Mouse (Mus musculus) CH12.LX (cell line): ENCODE measurements at regions not wholly inside any gene's neighbourhood (a gene's known extent, or its start where the extent isn't known, plus 50 kb on each side); places are given as distances from the start of the nearest gene placed in this dataset.

ENCODE experiments used
- DNase-seq: peaks from one replicate; pipeline ENCODE4 v3.0.0-alpha.2; 2013; ENCODE audit errors: extremely low read depth
- H3K27ac ChIP-seq: 2 replicates; pipeline ENCODE4 v1.5.1; 2012; ENCODE audit warnings: low read depth, mild to moderate bottlenecking, control low read depth, moderate library complexity; ENCODE audit not compliant: insufficient read depth
- H3K27me3 ChIP-seq: replicated peaks from 2 replicates; pipeline ENCODE3; 2012; ENCODE audit warnings: inconsistent platforms
- H3K36me3 ChIP-seq, 2 experiments: replicated peaks in 1 of 2; 2 replicates each; pipeline versions ENCODE3 to v1.6.1; 2012; ENCODE audit warnings: inconsistent platforms in 1 of 2, low read length in 1 of 2, mild to moderate bottlenecking in 1 of 2, mixed read lengths in 1 of 2, moderate library complexity in 1 of 2; ENCODE audit not compliant: control insufficient read depth in 1 of 2, insufficient read depth in 1 of 2
- H3K4me1 ChIP-seq, 2 experiments: 2 replicates each; pipeline ENCODE4 v1.6.1; 2012; ENCODE audit warnings: inconsistent platforms in 1 of 2, moderate library complexity in 1 of 2; ENCODE audit not compliant: insufficient read depth in 2 of 2, control insufficient read depth in 1 of 2
- H3K4me2 ChIP-seq: 2 replicates; pipeline ENCODE4 v1.6.1; 2012; ENCODE audit warnings: low read depth, mild to moderate bottlenecking, control low read depth; ENCODE audit not compliant: poor library complexity, insufficient read depth, severe bottlenecking
- H3K4me3 ChIP-seq, 3 experiments: fragments of 150-350 bp in 1 of 3; sonication (generic) in 1 of 3; replicated peaks in 1 of 3; 2 replicates each; pipeline versions ENCODE3 to v1.5.1; 2011 to 2012; ENCODE audit warnings: low read depth in 2 of 3, low read length in 2 of 3, mild to moderate bottlenecking in 2 of 3, moderate library complexity in 2 of 3, control low read depth in 1 of 3, improper control_type of control experiment in 1 of 3, inconsistent platforms in 1 of 3, mixed read lengths in 1 of 3; ENCODE audit not compliant: poor library complexity in 1 of 3
- H3K79me2 ChIP-seq: replicated peaks from 2 replicates; pipeline ENCODE4 v1.6.1; 2012; ENCODE audit warnings: mild to moderate bottlenecking, moderate library complexity; ENCODE audit not compliant: control insufficient read depth, poor library complexity, insufficient read depth, severe bottlenecking; ENCODE audit errors: extremely low read depth
- H3K9ac ChIP-seq: 2 replicates; pipeline ENCODE4 v1.6.1; 2012; ENCODE audit warnings: low read depth, mild to moderate bottlenecking, control low read depth, moderate library complexity; ENCODE audit not compliant: insufficient read depth
- H3K9me3 ChIP-seq: replicated peaks from 2 replicates; pipeline ENCODE3; 2012; ENCODE audit warnings: low read length, inconsistent platforms, mixed read lengths
- BHLHE40 ChIP-seq: IDR thresholded peaks from 2 replicates; pipeline ENCODE4 v1.6.1; 2011; ENCODE audit warnings: mild to moderate bottlenecking, low read depth, low read length, improper control_type of control experiment
- CHD2 ChIP-seq: IDR thresholded peaks from 2 replicates; pipeline ENCODE4 v1.6.1; 2011; ENCODE audit warnings: low read length, improper control_type of control experiment
- CTCF ChIP-seq, 2 experiments: IDR thresholded peaks in 1 of 2; conservative IDR thresholded peaks in 1 of 2; 2 replicates each; pipeline ENCODE4 v1.5.1; 2011 to 2012; ENCODE audit warnings: low read depth in 2 of 2, low read length in 2 of 2, improper control_type of control experiment in 1 of 2, inconsistent platforms in 1 of 2, mild to moderate bottlenecking in 1 of 2, moderate library complexity in 1 of 2
- ELF1 ChIP-seq: IDR thresholded peaks from 2 replicates; pipeline ENCODE4 v1.6.1; 2014; ENCODE audit warnings: low read depth, mild to moderate bottlenecking, inconsistent platforms, low read length, improper control_type of control experiment
- ETS1 ChIP-seq: conservative IDR thresholded peaks from 2 replicates; pipeline ENCODE4 v1.6.1; 2012; ENCODE audit warnings: low read depth, mild to moderate bottlenecking, inconsistent platforms, low read length, improper control_type of control experiment, moderate library complexity
- MAFK ChIP-seq: IDR thresholded peaks from 2 replicates; pipeline ENCODE4 v1.6.1; 2011; ENCODE audit warnings: low read length, improper control_type of control experiment; ENCODE audit not compliant: insufficient replicate concordance
- MAX ChIP-seq: IDR thresholded peaks from 2 replicates; pipeline ENCODE4 v1.6.1; 2011; ENCODE audit warnings: low read length, improper control_type of control experiment
- MAZ ChIP-seq: IDR thresholded peaks from 2 replicates; pipeline ENCODE4 v1.6.1; 2012; ENCODE audit warnings: low read depth, mild to moderate bottlenecking, inconsistent platforms, low read length, improper control_type of control experiment, moderate library complexity
- MEF2A ChIP-seq: IDR thresholded peaks from 2 replicates; pipeline ENCODE4 v1.6.1; 2014; ENCODE audit warnings: low read depth, mild to moderate bottlenecking, inconsistent platforms, low read length, improper control_type of control experiment, borderline replicate concordance
- POLR2AphosphoS2 ChIP-seq: IDR thresholded peaks from 2 replicates; pipeline ENCODE4 v1.6.1; 2011; ENCODE audit warnings: low read depth, low read length, improper control_type of control experiment
- RCOR1 ChIP-seq: conservative IDR thresholded peaks from 2 replicates; pipeline ENCODE4 v1.6.1; 2012; ENCODE audit warnings: low read depth, mild to moderate bottlenecking, inconsistent platforms, low read length, improper control_type of control experiment
- SMC3 ChIP-seq: IDR thresholded peaks from 2 replicates; pipeline ENCODE4 v1.6.1; 2011; ENCODE audit warnings: low read depth, low read length, improper control_type of control experiment
- TBP ChIP-seq: conservative IDR thresholded peaks from 2 replicates; pipeline ENCODE4 v1.6.1; 2011; ENCODE audit warnings: low read depth, low read length, improper control_type of control experiment
- UBTF ChIP-seq: IDR thresholded peaks from 2 replicates; pipeline ENCODE4 v1.6.1; 2012; ENCODE audit warnings: low read depth, mild to moderate bottlenecking, inconsistent platforms, low read length, improper control_type of control experiment, moderate library complexity
- USF1 ChIP-seq: IDR thresholded peaks from 2 replicates; pipeline ENCODE4 v1.6.1; 2014; ENCODE audit warnings: low read depth, mild to moderate bottlenecking, inconsistent platforms, low read length, improper control_type of control experiment
- USF2 ChIP-seq: conservative IDR thresholded peaks from 2 replicates; pipeline ENCODE4 v1.6.1; 2011; ENCODE audit warnings: low read depth, low read length, improper control_type of control experiment
- ZC3H11A ChIP-seq: IDR thresholded peaks from 2 replicates; pipeline ENCODE4 v1.6.1; 2012; ENCODE audit warnings: low read depth, mild to moderate bottlenecking, inconsistent platforms, low read length, improper control_type of control experiment
- ZMIZ1 ChIP-seq: IDR thresholded peaks from 2 replicates; pipeline ENCODE4 v1.6.1; 2012; ENCODE audit warnings: low read depth, mild to moderate bottlenecking, inconsistent platforms, low read length, improper control_type of control experiment
- dilution Hi-C: fragments of 300-500 bp; cut with MboI; formaldehyde crosslinking; loops from 2 replicates; pipeline ENCODE4 v1.14.3; 2020; ENCODE audit warnings: low sequenced_read_pairs; ENCODE audit not compliant: extremely low pct_unique_long_range_greater_than_20kb, extremely low pct_ligation_motif_present
- in situ Hi-C: fragments of 300-500 bp; cut with MboI; formaldehyde crosslinking; loops from 3 replicates; pipeline ENCODE4 v1.14.3; 2019; ENCODE audit warnings: low sequenced_read_pairs, low pct_ligation_motif_present, low pct_unique_long_range_greater_than_20kb, mixed read lengths

- TF ChIP-seq MAX (no peak), MAZ (no peak), USF2 (no peak), POLR2AphosphoS2 (no peak), UBTF (no peak), BHLHE40 (no peak), USF1 (no peak), ELF1 (no peak), RCOR1 (no peak), CHD2 (no peak), MEF2A (no peak), MAFK (no peak), ZC3H11A (no peak), ZMIZ1 (no peak), TBP (no peak), SMC3 (no peak)
- in situ Hi-C loops (no loop called here), dilution Hi-C loops (no loop called here)
- Histone ChIP-seq H3K27me3 (peaks cover 54% of the 10 kb centered on the region), H3K4me1 (no peaks in the 10 kb centered on the region), H3K79me2 (no peaks in the 10 kb centered on the region), H3K4me2 (no peak overlapping the region), H3K9me3 (no peaks in the 10 kb centered on the region), H3K9ac (no peak overlapping the region), H3K36me3 (no peaks in the 10 kb centered on the region), H3K4me3 (no peak overlapping the region), H3K27ac (no peak overlapping the region)
- DNase-seq: no peak
Observed at GRCm38 (mm10) chr1:126971118-126971517, 140.5 kb upstream of the Nckap5 start.

- Histone ChIP-seq H3K4me2 (no peak overlapping the region), H3K9ac (no peak overlapping the region), H3K4me1 (no peaks in the 10 kb centered on the region), H3K27ac (no peak overlapping the region), H3K79me2 (no peaks in the 10 kb centered on the region), H3K27me3 (peaks cover 28% of the 10 kb centered on the region), H3K4me3 (no peak overlapping the region), H3K36me3 (no peaks in the 10 kb centered on the region), H3K9me3 (no peaks in the 10 kb centered on the region)
- dilution Hi-C loops (no loop called here), in situ Hi-C loops (no loop called here)
- peak; percentile 19 for DNase-seq
- TF ChIP-seq SMC3 (peak; percentile 28), CTCF (conservative IDR thresholded peaks at IDR 0.05 in 1 of 2, IDR thresholded peaks at IDR 0.05 in 1 of 2; ENCODE audit: low read depth in 2 of 2, low read length in 2 of 2) (peak; percentile 50 to 64; a peak in 3 of 4 replicates), ETS1 (no peak)
Observed at GRCm38 (mm10) chr1:126966394-126966793, 135.8 kb upstream of the Nckap5 start.
